Mouse (Mus musculus) hindbrain, embryonic 15.5 days (tissue): ENCODE data around the gene Gm20517. TPM values are rescaled to one million over a fixed set of nuclear protein-coding genes. Genes with fewer than 3 reads are reported as not detected.
"Not testable (repeated sequence)": the region's sequence is repeated elsewhere in the genome, so short reads cannot be mapped to it uniquely, and the experiment has no call there.

Source experiments
- ATAC-seq: fragments of 200-750 bp; cut with Nextera tagmentation; 2 replicates; pipeline ENCODE4 v1.8.0; 2017; ENCODE audit warnings: low read depth, moderate number of reproducible peaks, moderate TSS enrichment; ENCODE audit not compliant: low FRiP score
- H3K27ac ChIP-seq: fragments of 300-500 bp; sonication (generic); replicated peaks from 2 replicates; pipeline ENCODE4 v1.5.1; 2015; ENCODE audit warnings: mild to moderate bottlenecking, inconsistent platforms
- H3K27me3 ChIP-seq: fragments of 300-500 bp; sonication (generic); 2 replicates; pipeline ENCODE4 v1.6.1; 2015; ENCODE audit warnings: control low read depth, inconsistent platforms
- H3K36me3 ChIP-seq: fragments of 300-500 bp; sonication (generic); 2 replicates; pipeline ENCODE4 v1.6.1; 2015; ENCODE audit warnings: control low read depth, inconsistent platforms
- H3K4me1 ChIP-seq: fragments of 300-500 bp; sonication (generic); replicated peaks from 2 replicates; pipeline ENCODE4 v1.6.1; 2015; ENCODE audit warnings: control low read depth, inconsistent platforms
- H3K4me2 ChIP-seq: fragments of 300-500 bp; sonication (generic); 2 replicates; pipeline ENCODE4 v1.6.1; 2015; ENCODE audit warnings: moderate library complexity, mild to moderate bottlenecking, inconsistent platforms
- H3K4me3 ChIP-seq: fragments of 300-500 bp; sonication (generic); 2 replicates; pipeline ENCODE4 v1.5.1; 2015; ENCODE audit warnings: mild to moderate bottlenecking, inconsistent platforms
- H3K9ac ChIP-seq: fragments of 300-500 bp; sonication (generic); 2 replicates; pipeline ENCODE4 v1.6.1; 2015; ENCODE audit warnings: inconsistent platforms
- H3K9me3 ChIP-seq: fragments of 300-500 bp; sonication (generic); 2 replicates; pipeline ENCODE4 v1.6.1; 2016; ENCODE audit warnings: control low read depth, inconsistent platforms
- WGBS: fragments of 180-500 bp; shearing (Covaris S2); methylation state at CpG from one replicate; pipeline ENCODE4 v1.1.7; 2015; 5-methylcytosine and 5-hydroxymethylcytosine counted together
- polyA plus RNA-seq: library from polyadenylated mRNA; unstranded; fragments of >200 nt; fragmentation: Nextera tagmentation; extraction: Ambion mirVana; gene quantifications from 2 replicates; pipeline ENCODE4 v1.2.1, GENCODE M21; 2015

The Gm20517 gene
- polyA plus RNA-seq, 1 experiment from 2014 or later, result 2.5 TPM

GRCm38 (mm10) chr17:47597838-47598579 is 13.4 kb upstream of the Gm20517 start:
- no peak overlapping the region for H3K9ac ChIP-seq
- no peak for ATAC-seq
- peaks cover 42% of the 10 kb centered on the region for H3K4me1 ChIP-seq
- H3K27me3 ChIP-seq, result no peaks in the 10 kb centered on the region
- H3K27ac ChIP-seq, result peak overlapping the region; percentile 55; the same call in 1 of the 2 replicates
- 25% methylated on average over 10 of the region's 10 CpGs for WGBS
- H3K9me3 ChIP-seq, result no peaks in the 10 kb centered on the region
- H3K4me3 ChIP-seq, result no peak overlapping the region
- H3K36me3 ChIP-seq, result peaks cover 33% of the 10 kb centered on the region
- peak overlapping the region; percentile 97 for H3K4me2 ChIP-seq

GRCm38 (mm10) chr17:47598580-47599304 is 12.6 kb upstream of the Gm20517 start:
- not testable (repeated sequence) for H3K4me2 ChIP-seq, H3K27ac ChIP-seq, H3K9ac ChIP-seq, ATAC-seq, H3K9me3 ChIP-seq, H3K4me3 ChIP-seq, H3K27me3 ChIP-seq
- Histone ChIP-seq H3K36me3 (peaks cover 35% of the 10 kb centered on the region), H3K4me1 (peaks cover 42% of the 10 kb centered on the region)
- WGBS, result 85% methylated on average over 10 of the region's 10 CpGs

- peaks cover 44% of the 10 kb centered on the region for H3K36me3 ChIP-seq
- no peak overlapping the region for H3K9ac ChIP-seq
Measured at GRCm38 (mm10) chr17:47599511-47600297, 11.7 kb upstream of the Gm20517 start.

GRCm38 (mm10) chr17:47600601-47601388 is 10.6 kb upstream of the Gm20517 start:
- peaks cover 55% of the 10 kb centered on the region for H3K36me3 ChIP-seq
- 86% methylated on average over 13 of the region's 13 CpGs for WGBS
- no peak overlapping the region for H3K4me2 ChIP-seq
- peaks cover 23% of the 10 kb centered on the region for H3K4me1 ChIP-seq
- H3K9ac ChIP-seq, result no peak overlapping the region
- no peak overlapping the region for H3K27ac ChIP-seq
- no peak overlapping the region for H3K4me3 ChIP-seq
- no peaks in the 10 kb centered on the region for H3K27me3 ChIP-seq
- H3K9me3 ChIP-seq, result no peaks in the 10 kb centered on the region
- no peak for ATAC-seq

More at GRCm38 (mm10) chr17:47599511-47600297, 11.7 kb upstream of the Gm20517 start:
- WGBS, result 82% methylated on average over 11 of the region's 11 CpGs
- Histone ChIP-seq H3K4me2 (no peak overlapping the region), H3K9me3 (no peaks in the 10 kb centered on the region), H3K27ac (peak overlapping the region; percentile 11; the same call in 1 of the 2 replicates), H3K27me3 (no peaks in the 10 kb centered on the region), H3K4me3 (no peak overlapping the region), H3K4me1 (peaks cover 34% of the 10 kb centered on the region)
- no peak for ATAC-seq

GRCm38 (mm10) chr17:47601389-47601755 is 10.0 kb upstream of the Gm20517 start:
- no peak overlapping the region for H3K4me3 ChIP-seq
- no peak for ATAC-seq
- H3K27ac ChIP-seq, result no peak overlapping the region
- H3K27me3 ChIP-seq, result no peaks in the 10 kb centered on the region
- H3K9me3 ChIP-seq, result no peaks in the 10 kb centered on the region
- H3K36me3 ChIP-seq, result peaks cover 61% of the 10 kb centered on the region
- WGBS, result 95% methylated on average over 10 of the region's 10 CpGs
- H3K4me1 ChIP-seq, result peaks cover 17% of the 10 kb centered on the region
- no peak overlapping the region for H3K9ac ChIP-seq
- no peak overlapping the region for H3K4me2 ChIP-seq

- Histone ChIP-seq H3K4me2 (no peak overlapping the region), H3K4me3 (no peak overlapping the region)
- WGBS, result 94% methylated on average over 11 of the region's 11 CpGs
Measured at GRCm38 (mm10) chr17:47602289-47602688, 9.1 kb upstream of the Gm20517 start.

GRCm38 (mm10) chr17:47606220-47606619 is 5.2 kb upstream of the Gm20517 start:
- peaks cover 55% of the 10 kb centered on the region for H3K36me3 ChIP-seq
- ATAC-seq, result no peak
- 77% methylated on average over 5 of the region's 5 CpGs for WGBS
- no peak overlapping the region for H3K4me3 ChIP-seq
- H3K27me3 ChIP-seq, result no peaks in the 10 kb centered on the region
- peaks cover 17% of the 10 kb centered on the region for H3K4me1 ChIP-seq
- H3K27ac ChIP-seq, result no peak overlapping the region
- no peak overlapping the region for H3K9ac ChIP-seq
- no peak overlapping the region for H3K4me2 ChIP-seq
- H3K9me3 ChIP-seq, result no peaks in the 10 kb centered on the region

More at GRCm38 (mm10) chr17:47602289-47602688, 9.1 kb upstream of the Gm20517 start:
- no peak for ATAC-seq
- Histone ChIP-seq H3K27ac (no peak overlapping the region), H3K4me1 (peaks cover 10% of the 10 kb centered on the region), H3K27me3 (no peaks in the 10 kb centered on the region), H3K9me3 (no peaks in the 10 kb centered on the region), H3K9ac (no peak overlapping the region), H3K36me3 (peaks cover 69% of the 10 kb centered on the region)

GRCm38 (mm10) chr17:47609182-47609581 is 2.2 kb upstream of the Gm20517 start:
- Histone ChIP-seq H3K4me1 (peaks cover 35% of the 10 kb centered on the region), H3K9me3 (no peaks in the 10 kb centered on the region), H3K27me3 (no peaks in the 10 kb centered on the region), H3K9ac (no peak overlapping the region), H3K36me3 (peaks cover 34% of the 10 kb centered on the region), H3K4me3 (no peak overlapping the region), H3K4me2 (0 out of 2 replicates have a peak overlapping the region, but pooled peaks have one; percentile 93), H3K27ac (no peak overlapping the region)
- no peak for ATAC-seq
- 91% methylated on average over 4 of the region's 4 CpGs for WGBS

GRCm38 (mm10) chr17:47611661-47611982 is 233 bp downstream of the Gm20517 start:
- peak overlapping the region; percentile 76 for H3K9ac ChIP-seq
- no peak; the same call in 1 of the 2 replicates for ATAC-seq
- H3K4me1 ChIP-seq, result peaks cover 35% of the 10 kb centered on the region
- H3K27me3 ChIP-seq, result no peaks in the 10 kb centered on the region
- H3K27ac ChIP-seq, result peak overlapping the region; percentile 81
- peak overlapping the region; percentile 93 for H3K4me2 ChIP-seq
- peak overlapping the region; percentile 89 for H3K4me3 ChIP-seq
- H3K9me3 ChIP-seq, result no peaks in the 10 kb centered on the region
- peaks cover 9% of the 10 kb centered on the region; the same call in 1 of the 2 replicates for H3K36me3 ChIP-seq
- WGBS, result 1% methylated on average over 13 of the region's 13 CpGs

GRCm38 (mm10) chr17:47614018-47614417 is 2.6 kb downstream of the Gm20517 start:
- WGBS, result 97% methylated on average over 1 of the region's 1 CpGs
- Histone ChIP-seq H3K9ac (no peak overlapping the region), H3K4me2 (no peak overlapping the region), H3K9me3 (no peaks in the 10 kb centered on the region), H3K27ac (no peak overlapping the region), H3K27me3 (no peaks in the 10 kb centered on the region), H3K4me1 (peaks cover 33% of the 10 kb centered on the region), H3K4me3 (no peak overlapping the region), H3K36me3 (peaks cover 15% of the 10 kb centered on the region)
- ATAC-seq, result no peak

GRCm38 (mm10) chr17:47616119-47616518 is 4.7 kb downstream of the Gm20517 start:
- Histone ChIP-seq H3K27me3 (no peaks in the 10 kb centered on the region), H3K4me1 (peaks cover 17% of the 10 kb centered on the region), H3K36me3 (peaks cover 30% of the 10 kb centered on the region), H3K4me3 (no peak overlapping the region), H3K9ac (no peak overlapping the region), H3K27ac (no peak overlapping the region), H3K4me2 (no peak overlapping the region), H3K9me3 (no peaks in the 10 kb centered on the region)
- no peak for ATAC-seq
- WGBS, result 95% methylated on average over 8 of the region's 8 CpGs
